Mouse (Mus musculus) hematopoietic multipotent progenitor cell, adult 10-12 weeks (in vitro differentiated cells): ENCODE results near the gene Kctd4. TPM values are rescaled to one million over a fixed set of nuclear protein-coding genes. Genes with fewer than 3 reads are reported as not detected.

Experiments used
- polyA plus RNA-seq: library from polyadenylated mRNA; stranded (reverse); fragments of >175 nt; gene quantifications from 2 replicates; pipeline ENCODE4 v1.2.3, GENCODE M21; 2012; ENCODE audit warnings: low replicate concordance

The Kctd4 gene
- not detected in 2 replicates for polyA plus RNA-seq

GRCm38 (mm10) chr14:75954766-75955165 lies at the start of gene Kctd4:
Gene Kctd4, plus strand, starts transcription at chr14:75955009.

GRCm38 (mm10) chr14:76010102-76011061 lies 55.6 kb downstream of the Kctd4 start, which contains the start of gene Gtf2f2:
Gene Gtf2f2, minus strand, starts transcription at chr14:76010865.

Other genes with a start within 250 kb of the Kctd4 start
- 3.6 and 6.0 TPM in 2 replicates for gene Cog3, start 200.5 kb upstream of the Kctd4 start, polyA plus RNA-seq
- 31.7 and 47.4 TPM in 2 replicates for gene Slc25a30, start 168.0 kb upstream of the Kctd4 start, polyA plus RNA-seq
- gene Tpt1, start 109.9 kb upstream of the Kctd4 start, polyA plus RNA-seq, result 3,181 and 3,784 TPM in 2 replicates
- 1.6 and 5.1 TPM in 2 replicates for gene Gtf2f2, start 55.9 kb downstream of the Kctd4 start, polyA plus RNA-seq
- 3.3 and 3.6 TPM in 2 replicates for gene Gpalpp1, start 155.8 kb downstream of the Kctd4 start, polyA plus RNA-seq
- 6.6 and 14.4 TPM in 2 replicates for gene Nufip1, start 155.9 kb downstream of the Kctd4 start, polyA plus RNA-seq